ENCODE assay signal across 8 mouse cellular contexts in genomic region chr11:43474225-43474774, GRCm38 (mm10). TPM values are rescaled to one million over a fixed set of nuclear protein-coding genes. Genes with fewer than 3 reads are reported as not detected.
DNase-seq lines count a peak whose midpoint lies in the region; ATAC-seq and TF ChIP-seq lines count a peak whose summit lies in the region.

Gene C1qtnf2, plus strand, starts transcription at chr11:43474276.

- peak within 1 kb of the TSS; percentile 57 for H3K4me2 ChIP-seq in kidney, embryonic 16.5 days (replicated peaks; ENCODE audit: low read depth, low read length)

- H3K27ac ChIP-seq in kidney, embryonic 16.5 days (ENCODE audit: low read length) = no peak within 1 kb of the TSS
- H3K27ac ChIP-seq in small intestine, adult 2 months (ENCODE audit: insufficient read depth, low read depth, low read length) = peak within 1 kb of the TSS; percentile 53

- peak; percentile 18 for DNase-seq in right cerebral cortex, adult 18-20 months
- DNase-seq in right cerebral cortex, postnatal 36 days (ENCODE audit: low spot score in 2 of 2) = no peak
- DNase-seq in embryo, embryonic 11 days = peak; percentile 67
- peak; percentile 44 for DNase-seq in heart, adult 8-10 months (ENCODE audit: low spot score)
- peak; percentile 60 to 75 for DNase-seq in lung, postnatal 4 days
- DNase-seq in spleen, adult 12 weeks (ENCODE audit: low spot score) = no peak

- TF ChIP-seq CTCF in small intestine, adult 2 months (IDR thresholded peaks at IDR 0.05; ENCODE audit: extremely low read depth, insufficient read length, insufficient replicate concordance, low read depth, low read length) = no peak

- peak within 1 kb of the TSS; percentile 53 for H3K9ac ChIP-seq in kidney, embryonic 16.5 days (replicated peaks; ENCODE audit: low read length)

- peak; percentile 44 for ATAC-seq in kidney, embryonic 16.5 days (ENCODE audit: low FRiP score, low TSS enrichment)

- no peaks in the 10 kb centered on the region for H3K9me3 ChIP-seq in kidney, embryonic 16.5 days (ENCODE audit: low read length)

- no peaks in the 10 kb centered on the region for H3K27me3 ChIP-seq in kidney, embryonic 16.5 days (ENCODE audit: insufficient read depth, low read length)
- H3K27me3 ChIP-seq in small intestine, adult 2 months (ENCODE audit: control insufficient read depth, insufficient read depth, low read length) = no peaks in the 10 kb centered on the region

- no peak for TF ChIP-seq POLR2A in small intestine, adult 2 months (IDR thresholded peaks at IDR 0.05; ENCODE audit: low read depth, low read length)

- peak within 1 kb of the TSS; percentile 41 for H3K4me3 ChIP-seq in kidney, embryonic 16.5 days (ENCODE audit: low read length)
- H3K4me3 ChIP-seq in small intestine, adult 2 months (ENCODE audit: low read depth, low read length) = peak within 1 kb of the TSS; percentile 66

- peaks cover 20% of the 10 kb centered on the region for H3K4me1 ChIP-seq in kidney, embryonic 16.5 days (ENCODE audit: insufficient read depth, low read length)
- peaks cover 5% of the 10 kb centered on the region for H3K4me1 ChIP-seq in small intestine, adult 2 months (ENCODE audit: control insufficient read depth, insufficient read depth, insufficient read length, low read length)

- no peaks in the 10 kb centered on the region for H3K36me3 ChIP-seq in kidney, embryonic 16.5 days (ENCODE audit: insufficient read depth, low read length)
- H3K36me3 ChIP-seq in small intestine, adult 2 months (ENCODE audit: control insufficient read depth, insufficient read depth, low read length) = no peaks in the 10 kb centered on the region

- WGBS in kidney, embryonic 16.5 days = 6% methylated on average over 24 of the region's 24 CpGs
- 2% methylated on average over 24 of the region's 24 CpGs for WGBS in small intestine, adult 2 months

RNA-seq across cellular contexts. Expression of gene C1qtnf2, which starts in this region (rescaled TPM):
- 1 to 10 TPM; 3.6 to 5.2 (median 4.0) TPM for total RNA-seq in heart, adult 8-10 months (2022)
- polyA plus RNA-seq in kidney, embryonic 16.5 days (2015; fragmentation: Nextera tagmentation; extraction: Ambion mirVana) = 17.8 and 20.8 TPM in 2 replicates
- polyA plus RNA-seq in small intestine, adult 2 months (2012; rRNA removed) = 2.9 and 5.9 TPM in 2 replicates

Comparison
In these comparisons a context has a peak if more than half of its experiments do, and no peak if none do; other contexts are left out.
1. DNase-seq: peak in right cerebral cortex, adult 18-20 months (single experiment), embryo, embryonic 11 days (single experiment), heart, adult 8-10 months (single experiment) and lung, postnatal 4 days (2 of 2); none in right cerebral cortex, postnatal 36 days (0 of 2) and spleen, adult 12 weeks (single experiment).